Mouse (Mus musculus) stomach, postnatal 0 days (tissue): ENCODE measurements around the gene Mdga1.

Experiments used
- CTCF ChIP-seq: IDR thresholded peaks from 2 replicates; pipeline ENCODE4 v1.5.1; 2016; ENCODE audit warnings: antibody characterized with exemption, low read depth, mild to moderate bottlenecking, moderate library complexity
- EP300 ChIP-seq: optimal IDR thresholded peaks from 2 replicates; pipeline ENCODE3; 2016; ENCODE audit warnings: antibody characterized with exemption

GRCm38 (mm10) chr17:30005103-30005443 is 35.2 kb upstream of the Mdga1 start:
- TF ChIP-seq CTCF: no peak
- TF ChIP-seq EP300: no peak
